Mouse (Mus musculus): ENCODE results near the gene Rps6ka5. TPM values are rescaled to one million over a fixed set of nuclear protein-coding genes. Genes with fewer than 3 reads are reported as not detected.

The Rps6ka5 gene
- polyA plus RNA-seq, 1 experiment from 2014 or later = 5.2 TPM

DNA sequence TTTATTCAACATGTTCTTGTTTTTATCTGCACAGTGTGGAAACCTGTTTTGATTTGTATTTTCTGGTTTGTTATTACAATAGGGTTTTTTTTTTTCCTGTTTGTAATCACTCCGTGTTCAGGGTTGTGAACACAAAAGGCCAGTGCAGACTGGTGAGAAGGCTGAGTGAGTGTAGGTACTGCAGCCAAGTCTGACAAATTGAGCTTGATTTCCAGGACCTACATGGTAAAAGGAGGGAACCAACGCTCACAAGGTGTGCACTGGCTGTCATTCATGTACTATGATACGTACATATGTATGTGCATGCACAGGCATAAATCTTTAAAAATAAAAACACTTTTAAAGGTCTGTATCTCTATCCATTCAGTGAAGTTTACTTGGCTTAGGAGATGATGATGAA is 31.5 kb downstream of the Rps6ka5 start:
- Histone ChIP-seq H3K4me1 (ENCODE audit: control insufficient read depth, insufficient read depth, low read length) (0 out of 2 replicates have a peak, but pooled peaks cover 4% of the 10 kb centered on the region), H3K27me3 (ENCODE audit: control insufficient read depth, insufficient read depth, low read length) (no peaks in the 10 kb centered on the region), H3K36me3 (ENCODE audit: control insufficient read depth, insufficient read depth, low read length) (no peaks in the 10 kb centered on the region), H3K27ac (replicated peaks; ENCODE audit: low read depth, low read length) (no peak overlapping the region), H3K4me2 (ENCODE audit: low read depth, severe bottlenecking) (no peak overlapping the region), H3K9me3 (ENCODE audit: control insufficient read depth, low read length) (no peaks in the 10 kb centered on the region), H3K9ac (ENCODE audit: low read length) (no peak overlapping the region), H3K4me3 (ENCODE audit: low read depth, low read length) (no peak overlapping the region)
- WGBS = 85% methylated on average over 3 of the region's 3 CpGs
- DNase-seq (ENCODE audit: low spot score) (no peak), ATAC-seq (ENCODE audit: insufficient number of reproducible peaks, low FRiP score, low TSS enrichment, low read depth) (no peak)

GRCm38 (mm10) chr12:100692208-100692607 is 34.6 kb downstream of the Rps6ka5 start:
- no peak for DNase-seq (ENCODE audit: low spot score)
- Histone ChIP-seq H3K4me2 (ENCODE audit: low read depth, severe bottlenecking) (no peak overlapping the region), H3K36me3 (ENCODE audit: control insufficient read depth, insufficient read depth, low read length) (no peaks in the 10 kb centered on the region), H3K4me3 (ENCODE audit: low read depth, low read length) (no peak overlapping the region), H3K9me3 (ENCODE audit: control insufficient read depth, low read length) (no peaks in the 10 kb centered on the region), H3K9ac (ENCODE audit: low read length) (no peak overlapping the region), H3K27ac (replicated peaks; ENCODE audit: low read depth, low read length) (no peak overlapping the region), H3K4me1 (ENCODE audit: control insufficient read depth, insufficient read depth, low read length) (0 out of 2 replicates have a peak, but pooled peaks cover 4% of the 10 kb centered on the region), H3K27me3 (ENCODE audit: control insufficient read depth, insufficient read depth, low read length) (no peaks in the 10 kb centered on the region)
- 54% methylated on average over 3 of the region's 3 CpGs for WGBS
- ATAC-seq (ENCODE audit: insufficient number of reproducible peaks, low FRiP score, low TSS enrichment, low read depth) = no peak

DNA sequence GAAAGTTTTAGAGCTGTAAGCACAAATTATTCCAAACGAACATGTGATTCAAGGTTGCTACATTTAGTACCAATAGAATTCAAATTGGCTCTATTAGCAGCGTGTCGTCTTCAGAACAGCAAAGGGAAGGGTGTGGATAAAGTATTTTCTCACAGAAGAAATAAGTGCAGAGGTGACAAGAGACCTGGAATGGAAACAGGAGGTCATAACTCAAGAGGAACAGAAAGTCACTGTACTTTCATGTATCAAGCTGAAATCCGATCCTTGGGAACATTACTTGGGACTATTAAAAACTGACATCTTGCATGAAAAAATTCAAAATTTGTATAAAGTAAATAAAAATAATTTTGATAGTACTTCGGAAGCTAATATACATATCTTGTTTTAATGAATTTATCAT is 36.3 kb downstream of the Rps6ka5 start:
- 0 out of 2 replicates have a peak, but pooled peaks cover 4% of the 10 kb centered on the region for H3K4me1 ChIP-seq (ENCODE audit: control insufficient read depth, insufficient read depth, low read length)
- no peak overlapping the region for H3K4me2 ChIP-seq (ENCODE audit: low read depth, severe bottlenecking)
- H3K27me3 ChIP-seq (ENCODE audit: control insufficient read depth, insufficient read depth, low read length) = no peaks in the 10 kb centered on the region
- no peak overlapping the region for H3K4me3 ChIP-seq (ENCODE audit: low read depth, low read length)
- no peak for ATAC-seq (ENCODE audit: insufficient number of reproducible peaks, low FRiP score, low TSS enrichment, low read depth)
- H3K9ac ChIP-seq (ENCODE audit: low read length) = no peak overlapping the region
- no peak for DNase-seq (ENCODE audit: low spot score)
- 77% methylated on average over 5 of the region's 5 CpGs for WGBS
- H3K36me3 ChIP-seq (ENCODE audit: control insufficient read depth, insufficient read depth, low read length) = no peaks in the 10 kb centered on the region
- no peak overlapping the region for H3K27ac ChIP-seq (replicated peaks; ENCODE audit: low read depth, low read length)
- no peaks in the 10 kb centered on the region for H3K9me3 ChIP-seq (ENCODE audit: control insufficient read depth, low read length)

- Histone ChIP-seq H3K4me1 (ENCODE audit: control insufficient read depth, insufficient read depth, low read length) (0 out of 2 replicates have a peak, but pooled peaks cover 4% of the 10 kb centered on the region), H3K27ac (replicated peaks; ENCODE audit: low read depth, low read length) (no peak overlapping the region), H3K36me3 (ENCODE audit: control insufficient read depth, insufficient read depth, low read length) (no peaks in the 10 kb centered on the region), H3K27me3 (ENCODE audit: control insufficient read depth, insufficient read depth, low read length) (no peaks in the 10 kb centered on the region), H3K4me2 (ENCODE audit: low read depth, severe bottlenecking) (no peak overlapping the region), H3K9ac (ENCODE audit: low read length) (no peak overlapping the region), H3K4me3 (ENCODE audit: low read depth, low read length) (no peak overlapping the region), H3K9me3 (ENCODE audit: control insufficient read depth, low read length) (no peaks in the 10 kb centered on the region)
- no peak for ATAC-seq (ENCODE audit: insufficient number of reproducible peaks, low FRiP score, low TSS enrichment, low read depth)
- DNase-seq (ENCODE audit: low spot score) = no peak
Measured at GRCm38 (mm10) chr12:100688177-100688576, 38.6 kb downstream of the Rps6ka5 start.

DNA sequence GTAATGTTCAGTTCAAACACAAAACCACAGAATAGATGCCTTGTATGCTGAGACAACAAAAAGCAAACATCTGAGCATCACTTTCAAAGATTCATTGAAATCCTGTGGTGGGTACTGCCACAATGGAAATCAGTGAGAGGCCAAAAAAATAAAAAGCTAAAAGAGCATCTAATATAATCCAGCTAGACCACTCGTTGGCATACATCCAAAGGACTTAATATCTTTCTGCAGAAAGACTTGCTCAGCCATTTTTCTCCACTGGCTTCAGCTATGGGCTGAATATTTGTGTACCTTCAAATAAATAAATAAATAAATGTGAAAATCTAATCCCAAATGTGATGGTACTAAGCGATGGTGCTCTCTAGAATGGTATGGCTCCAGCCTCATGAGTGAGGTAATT is 39.8 kb downstream of the Rps6ka5 start:
- Histone ChIP-seq H3K27ac (replicated peaks; ENCODE audit: low read depth, low read length) (no peak overlapping the region), H3K4me2 (ENCODE audit: low read depth, severe bottlenecking) (no peak overlapping the region), H3K27me3 (ENCODE audit: control insufficient read depth, insufficient read depth, low read length) (no peaks in the 10 kb centered on the region), H3K4me1 (ENCODE audit: control insufficient read depth, insufficient read depth, low read length) (no peaks in the 10 kb centered on the region), H3K9me3 (ENCODE audit: control insufficient read depth, low read length) (no peaks in the 10 kb centered on the region), H3K9ac (ENCODE audit: low read length) (no peak overlapping the region), H3K4me3 (ENCODE audit: low read depth, low read length) (no peak overlapping the region), H3K36me3 (ENCODE audit: control insufficient read depth, insufficient read depth, low read length) (no peaks in the 10 kb centered on the region)
- WGBS = 89% methylated on average over 2 of the region's 2 CpGs
- DNase-seq (ENCODE audit: low spot score) (no peak), ATAC-seq (ENCODE audit: insufficient number of reproducible peaks, low FRiP score, low TSS enrichment, low read depth) (no peak)

- H3K27ac ChIP-seq (replicated peaks; ENCODE audit: low read depth, low read length) = no peak overlapping the region
- no peaks in the 10 kb centered on the region for H3K9me3 ChIP-seq (ENCODE audit: control insufficient read depth, low read length)
- H3K36me3 ChIP-seq (ENCODE audit: control insufficient read depth, insufficient read depth, low read length) = no peaks in the 10 kb centered on the region
- H3K4me2 ChIP-seq (ENCODE audit: low read depth, severe bottlenecking) = no peak overlapping the region
- H3K4me3 ChIP-seq (ENCODE audit: low read depth, low read length) = no peak overlapping the region
- H3K9ac ChIP-seq (ENCODE audit: low read length) = no peak overlapping the region
- no peaks in the 10 kb centered on the region for H3K27me3 ChIP-seq (ENCODE audit: control insufficient read depth, insufficient read depth, low read length)
- no peaks in the 10 kb centered on the region for H3K4me1 ChIP-seq (ENCODE audit: control insufficient read depth, insufficient read depth, low read length)
- 84% methylated on average over 7 of the region's 7 CpGs for WGBS
- DNase-seq (ENCODE audit: low spot score) (no peak), ATAC-seq (ENCODE audit: insufficient number of reproducible peaks, low FRiP score, low TSS enrichment, low read depth) (no peak)
Measured at GRCm38 (mm10) chr12:100681752-100682151, 45.0 kb downstream of the Rps6ka5 start.

- no peak overlapping the region for H3K4me2 ChIP-seq (ENCODE audit: low read depth, severe bottlenecking)
- no peak overlapping the region for H3K9ac ChIP-seq (ENCODE audit: low read length)
- H3K27me3 ChIP-seq (ENCODE audit: control insufficient read depth, insufficient read depth, low read length) = no peaks in the 10 kb centered on the region
- H3K27ac ChIP-seq (replicated peaks; ENCODE audit: low read depth, low read length) = no peak overlapping the region
- ATAC-seq (ENCODE audit: insufficient number of reproducible peaks, low FRiP score, low TSS enrichment, low read depth) = no peak
- H3K4me3 ChIP-seq (ENCODE audit: low read depth, low read length) = no peak overlapping the region
- DNase-seq (ENCODE audit: low spot score) = no peak
- no peaks in the 10 kb centered on the region for H3K9me3 ChIP-seq (ENCODE audit: control insufficient read depth, low read length)
- H3K36me3 ChIP-seq (ENCODE audit: control insufficient read depth, insufficient read depth, low read length) = no peaks in the 10 kb centered on the region
- 62% methylated on average over 1 of the region's 1 CpGs for WGBS
- H3K4me1 ChIP-seq (ENCODE audit: control insufficient read depth, insufficient read depth, low read length) = no peaks in the 10 kb centered on the region
Measured at GRCm38 (mm10) chr12:100681241-100681640, 45.5 kb downstream of the Rps6ka5 start.

DNA sequence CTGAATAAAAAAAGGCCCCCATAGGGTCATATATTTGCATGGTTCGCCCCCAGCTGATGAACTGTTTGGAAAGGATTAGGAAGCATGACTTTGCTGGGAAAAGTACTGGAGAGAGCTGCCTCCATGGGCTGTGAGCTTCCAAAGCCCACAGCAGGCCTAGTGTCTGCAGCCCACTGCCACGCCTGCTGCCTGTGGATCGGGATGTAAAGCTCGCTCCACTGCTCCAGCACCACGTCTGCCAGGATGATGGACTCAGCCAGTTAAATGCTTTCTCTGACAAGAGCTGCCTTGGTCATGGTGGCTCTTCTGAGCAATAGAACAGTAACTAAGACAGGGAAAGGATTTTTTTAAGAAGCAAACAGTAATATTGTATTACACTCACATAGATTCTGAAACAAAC is 46.1 kb downstream of the Rps6ka5 start:
- Histone ChIP-seq H3K9me3 (ENCODE audit: control insufficient read depth, low read length) (no peaks in the 10 kb centered on the region), H3K4me3 (ENCODE audit: low read depth, low read length) (no peak overlapping the region), H3K9ac (ENCODE audit: low read length) (no peak overlapping the region), H3K27me3 (ENCODE audit: control insufficient read depth, insufficient read depth, low read length) (no peaks in the 10 kb centered on the region), H3K4me1 (ENCODE audit: control insufficient read depth, insufficient read depth, low read length) (no peaks in the 10 kb centered on the region), H3K4me2 (ENCODE audit: low read depth, severe bottlenecking) (no peak overlapping the region), H3K27ac (replicated peaks; ENCODE audit: low read depth, low read length) (no peak overlapping the region), H3K36me3 (ENCODE audit: control insufficient read depth, insufficient read depth, low read length) (no peaks in the 10 kb centered on the region)
- DNase-seq (ENCODE audit: low spot score) = no peak
- no peak for ATAC-seq (ENCODE audit: insufficient number of reproducible peaks, low FRiP score, low TSS enrichment, low read depth)
- WGBS = 78% methylated on average over 5 of the region's 5 CpGs

DNA sequence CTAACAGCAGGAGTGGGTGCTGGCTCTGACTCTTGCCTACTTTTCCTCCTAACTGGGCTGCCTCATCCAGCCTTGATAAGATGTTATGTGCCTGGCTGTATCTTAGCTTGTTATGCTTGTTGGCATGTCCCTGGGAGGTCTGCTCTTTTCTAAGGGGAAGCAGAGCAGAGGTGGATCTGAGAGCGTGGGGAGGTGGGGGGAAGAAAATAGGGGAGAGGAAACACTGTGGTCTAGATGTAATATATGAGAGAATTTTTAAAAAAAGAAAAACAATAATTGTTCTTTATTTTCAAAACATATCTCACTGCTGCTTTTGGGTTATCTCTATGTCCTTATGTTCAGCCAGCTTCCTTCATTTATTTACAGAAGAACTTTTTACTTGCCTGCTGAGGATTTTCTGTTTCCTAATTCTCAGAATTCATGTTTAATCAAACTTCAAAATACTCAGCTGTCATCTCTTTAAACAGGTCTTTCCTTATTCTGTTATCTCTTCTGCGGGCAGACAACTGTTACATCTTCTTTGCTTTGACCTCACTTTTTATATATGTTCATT is 56.1 kb downstream of the Rps6ka5 start:
- DNase-seq (ENCODE audit: low spot score) = no peak
- Histone ChIP-seq H3K27me3 (ENCODE audit: control insufficient read depth, insufficient read depth, low read length) (no peaks in the 10 kb centered on the region), H3K27ac (replicated peaks; ENCODE audit: low read depth, low read length) (no peak overlapping the region), H3K36me3 (ENCODE audit: control insufficient read depth, insufficient read depth, low read length) (no peaks in the 10 kb centered on the region), H3K9me3 (ENCODE audit: control insufficient read depth, low read length) (no peaks in the 10 kb centered on the region), H3K9ac (ENCODE audit: low read length) (no peak overlapping the region), H3K4me2 (ENCODE audit: low read depth, severe bottlenecking) (no peak overlapping the region), H3K4me1 (ENCODE audit: control insufficient read depth, insufficient read depth, low read length) (no peaks in the 10 kb centered on the region), H3K4me3 (ENCODE audit: low read depth, low read length) (no peak overlapping the region)
- ATAC-seq (ENCODE audit: insufficient number of reproducible peaks, low FRiP score, low TSS enrichment, low read depth) = no peak
- WGBS = 90% methylated on average over 2 of the region's 2 CpGs
